Mouse (Mus musculus) intestine, postnatal 0 days (tissue): ENCODE results near the gene Trak1. TPM values are rescaled to one million over a fixed set of nuclear protein-coding genes. Genes with fewer than 3 reads are reported as not detected.
A peak's percentile ranks its signal among the peaks of the same experiment; 100 is the strongest.

Experiments
- ATAC-seq: fragments of 200-750 bp; cut with Nextera tagmentation; 2 replicates; pipeline ENCODE4 v1.8.0; 2017; ENCODE audit warnings: mild to moderate bottlenecking, moderate TSS enrichment, moderate library complexity
- H3K27ac ChIP-seq: fragments of 300-500 bp; sonication (generic); 2 replicates; pipeline ENCODE4 v1.5.1; 2014; ENCODE audit warnings: mild to moderate bottlenecking, low read depth, low read length, moderate library complexity
- H3K27me3 ChIP-seq: fragments of 300-500 bp; sonication (generic); replicated peaks from 2 replicates; pipeline ENCODE4 v1.6.1; 2014; ENCODE audit warnings: low read length, mixed read lengths; ENCODE audit not compliant: control insufficient read depth, insufficient read depth
- H3K36me3 ChIP-seq: fragments of 300-500 bp; sonication (generic); 2 replicates; pipeline ENCODE4 v1.6.1; 2014; ENCODE audit warnings: mild to moderate bottlenecking, moderate library complexity; ENCODE audit not compliant: control insufficient read depth, insufficient read depth
- H3K4me1 ChIP-seq: fragments of 300-500 bp; sonication (generic); replicated peaks from 2 replicates; pipeline ENCODE4 v1.6.1; 2014; ENCODE audit warnings: antibody characterized with exemption, low read length, mixed read lengths; ENCODE audit not compliant: control insufficient read depth, insufficient read depth
- H3K4me2 ChIP-seq: fragments of 300-500 bp; sonication (generic); replicated peaks from 2 replicates; pipeline ENCODE4 v1.6.1; 2014; ENCODE audit warnings: low read depth, mild to moderate bottlenecking, moderate library complexity
- H3K4me3 ChIP-seq: fragments of 300-500 bp; sonication (generic); 2 replicates; pipeline ENCODE4 v1.5.1; 2014; ENCODE audit warnings: low read depth, low read length
- H3K9ac ChIP-seq: fragments of 300-500 bp; sonication (generic); 2 replicates; pipeline ENCODE4 v1.6.1; 2014; ENCODE audit warnings: mild to moderate bottlenecking, low read depth, low read length
- H3K9me3 ChIP-seq: fragments of 300-500 bp; sonication (generic); 2 replicates; pipeline ENCODE4 v1.6.1; 2016; ENCODE audit warnings: mixed run types; ENCODE audit not compliant: control insufficient read depth
- CTCF ChIP-seq: sonication (generic); IDR thresholded peaks from 2 replicates; pipeline ENCODE4 v1.5.1; 2016; ENCODE audit warnings: low read depth, mild to moderate bottlenecking, control low read depth, antibody characterized with exemption, moderate library complexity
- WGBS: fragments of 180-500 bp; shearing (Covaris S2); extraction: QIAGEN DNeasy Blood & Tissue Kit; methylation state at CpG from one replicate; pipeline ENCODE4 v1.1.7; 2014; 5-methylcytosine and 5-hydroxymethylcytosine counted together
- polyA plus RNA-seq: library from polyadenylated mRNA; unstranded; fragments of >200 nt; fragmentation: Nextera tagmentation; extraction: Ambion mirVana; gene quantifications from 2 replicates; pipeline ENCODE4 v1.2.1, GENCODE M21; 2015

The Trak1 gene
- polyA plus RNA-seq, 1 experiment from 2014 or later: 16.3 TPM

GRCm38 (mm10) chr9:121351388-121352078, 54.2 kb downstream of the Trak1 start:
- Histone ChIP-seq H3K4me2 (no peak overlapping the region), H3K27ac (peak overlapping the region; percentile 15), H3K4me1 (peaks cover 15% of the 10 kb centered on the region), H3K27me3 (no peaks in the 10 kb centered on the region), H3K9ac (no peak overlapping the region), H3K9me3 (no peaks in the 10 kb centered on the region), H3K4me3 (no peak overlapping the region), H3K36me3 (no peaks in the 10 kb centered on the region)
- 53% methylated on average over 9 of the region's 9 CpGs for WGBS
- no peak for TF ChIP-seq CTCF
- no peak for ATAC-seq

- WGBS: 16% methylated on average over 11 of the region's 11 CpGs
- Histone ChIP-seq H3K9ac (no peak overlapping the region), H3K27ac (0 out of 2 replicates have a peak overlapping the region, but pooled peaks have one; percentile 0), H3K4me1 (peaks cover 13% of the 10 kb centered on the region), H3K27me3 (no peaks in the 10 kb centered on the region), H3K36me3 (no peaks in the 10 kb centered on the region), H3K9me3 (no peaks in the 10 kb centered on the region), H3K4me3 (no peak overlapping the region), H3K4me2 (peak overlapping the region; percentile 39; the same call in 1 of the 2 replicates)
- peak; percentile 81 for TF ChIP-seq CTCF
- peak; percentile 51 for ATAC-seq
These were observed 54.9 kb downstream of the Trak1 start for GRCm38 (mm10) chr9:121352131-121352606.

GRCm38 (mm10) chr9:121352726-121353125, 55.4 kb downstream of the Trak1 start:
- H3K9ac ChIP-seq: no peak overlapping the region

GRCm38 (mm10) chr9:121354792-121355390, 57.6 kb downstream of the Trak1 start:
- 51% methylated on average over 4 of the region's 4 CpGs for WGBS
- H3K27ac ChIP-seq: no peak overlapping the region
- no peak overlapping the region for H3K4me2 ChIP-seq
- TF ChIP-seq CTCF: peak; percentile 78
- ATAC-seq: no peak
- no peak overlapping the region for H3K4me3 ChIP-seq
- no peaks in the 10 kb centered on the region for H3K9me3 ChIP-seq
- H3K36me3 ChIP-seq: no peaks in the 10 kb centered on the region
- H3K4me1 ChIP-seq: peaks cover 5% of the 10 kb centered on the region
- H3K9ac ChIP-seq: no peak overlapping the region
- H3K27me3 ChIP-seq: no peaks in the 10 kb centered on the region

More at GRCm38 (mm10) chr9:121352726-121353125, 55.4 kb downstream of the Trak1 start:
- Histone ChIP-seq H3K27ac (no peak overlapping the region), H3K9me3 (no peaks in the 10 kb centered on the region), H3K4me1 (peaks cover 11% of the 10 kb centered on the region), H3K4me3 (no peak overlapping the region), H3K27me3 (no peaks in the 10 kb centered on the region), H3K36me3 (no peaks in the 10 kb centered on the region), H3K4me2 (no peak overlapping the region)
- no peak for TF ChIP-seq CTCF
- ATAC-seq: no peak
- 89% methylated on average over 9 of the region's 9 CpGs for WGBS

GRCm38 (mm10) chr9:121355431-121356141, 58.3 kb downstream of the Trak1 start:
- Histone ChIP-seq H3K27ac (no peak overlapping the region), H3K4me3 (no peak overlapping the region), H3K9ac (no peak overlapping the region), H3K36me3 (no peaks in the 10 kb centered on the region), H3K4me2 (no peak overlapping the region), H3K4me1 (peaks cover 5% of the 10 kb centered on the region), H3K27me3 (no peaks in the 10 kb centered on the region), H3K9me3 (no peaks in the 10 kb centered on the region)
- ATAC-seq: no peak
- 68% methylated on average over 9 of the region's 9 CpGs for WGBS
- TF ChIP-seq CTCF: no peak

GRCm38 (mm10) chr9:121357102-121357501, 59.8 kb downstream of the Trak1 start:
- no peak for TF ChIP-seq CTCF
- 70% methylated on average over 5 of the region's 5 CpGs for WGBS
- no peak for ATAC-seq
- Histone ChIP-seq H3K36me3 (no peaks in the 10 kb centered on the region), H3K4me2 (no peak overlapping the region), H3K9me3 (no peaks in the 10 kb centered on the region), H3K4me1 (peaks cover 4% of the 10 kb centered on the region; the same call in 1 of the 2 replicates), H3K27ac (no peak overlapping the region), H3K4me3 (no peak overlapping the region), H3K27me3 (no peaks in the 10 kb centered on the region), H3K9ac (no peak overlapping the region)
